Mouse (Mus musculus): Measurements from ENCODE around the gene Stat3.

GRCm38 (mm10) chr11:100852088-100852487, 87.3 kb downstream of the Stat3 start:
- no peak for TF ChIP-seq CTCF (IDR thresholded peaks at IDR 0.05; ENCODE audit: borderline replicate concordance, insufficient read depth, low read depth, low read length)
- TF ChIP-seq POLR2A (IDR thresholded peaks at IDR 0.05; ENCODE audit: borderline replicate concordance, insufficient read depth, low read length): no peak

Data from cerebellum, adult 2 months (tissue).